Mouse (Mus musculus) hindbrain, embryonic 13.5 days (tissue): ENCODE measurements around the gene Gm3594. TPM values are rescaled to one million over a fixed set of nuclear protein-coding genes. Genes with fewer than 3 reads are reported as not detected.

Source experiments
- polyA plus RNA-seq: library from polyadenylated mRNA; unstranded; fragments of >200 nt; fragmentation: Nextera tagmentation; extraction: Ambion mirVana; gene quantifications from 2 replicates; pipeline ENCODE4 v1.2.1, GENCODE M21; 2015

The Gm3594 gene
- polyA plus RNA-seq, 1 experiment from 2014 or later = not detected

Other genes starting within 250 kb of the Gm3594 start
- not detected in 2 replicates for gene Gm21560, start 225.3 kb downstream of the Gm3594 start, polyA plus RNA-seq
- gene Gm3411, start 157.4 kb downstream of the Gm3594 start, polyA plus RNA-seq = 6.8 and 7.6 TPM in 2 replicates
- gene Gm21103, start 139.8 kb downstream of the Gm3594 start, polyA plus RNA-seq = not detected in 2 replicates
- gene Gm3618, start 100.9 kb downstream of the Gm3594 start, polyA plus RNA-seq = not detected in 2 replicates
- 0.25 TPM in 1 of 2 replicates, not detected in the other for gene Gm16440, start 54.3 kb downstream of the Gm3594 start, polyA plus RNA-seq
- 3.7 and 4.7 TPM in 2 replicates for gene Gm3591, start 32.1 kb downstream of the Gm3594 start, polyA plus RNA-seq
- gene Gm8356, start 92.7 kb upstream of the Gm3594 start, polyA plus RNA-seq = not detected in 2 replicates
- gene Gm3629, start 146.0 kb upstream of the Gm3594 start, polyA plus RNA-seq = 0.38 and 0.74 TPM in 2 replicates
- gene Gm3460, start 177.8 kb upstream of the Gm3594 start, polyA plus RNA-seq = 0.18 TPM in 1 of 2 replicates, not detected in the other
- gene Gm10251, start 239.6 kb upstream of the Gm3594 start, polyA plus RNA-seq = not detected in 2 replicates